ENCODE assay signal across 14 mouse cellular contexts in the genomic region with DNA sequence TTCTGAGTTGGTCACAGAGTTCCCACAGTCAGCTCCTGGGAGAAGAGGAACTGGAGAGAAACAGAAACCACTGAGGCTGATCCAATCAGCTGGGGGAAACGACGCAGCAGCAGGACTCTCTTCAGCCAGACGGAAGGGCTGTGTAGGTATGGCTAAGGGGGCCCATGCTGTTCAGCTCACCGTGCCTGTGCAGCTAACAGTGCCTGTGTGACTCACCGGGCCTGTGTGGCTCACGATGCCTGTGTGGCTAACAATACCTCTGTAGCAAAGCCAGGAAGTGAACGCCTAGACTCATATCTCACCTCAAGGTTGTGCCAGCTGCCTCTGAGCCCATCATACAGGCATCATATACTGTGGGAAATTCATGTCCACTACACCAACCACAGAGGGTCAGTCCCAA. TPM values are rescaled to one million over a fixed set of nuclear protein-coding genes. Genes with fewer than 3 reads are reported as not detected.
DNase-seq lines count a peak whose midpoint lies in the region; ATAC-seq and TF ChIP-seq lines count a peak whose summit lies in the region.
"Had no signal": no experiment of that assay in that cellular context is flagged by ENCODE, and none has a peak within 500 bp of the region (broad histone marks: within the 10 kb centered on the region; RNA-seq: fewer than 3 reads in every experiment).

No protein-coding gene starts in this region.

- no peaks in the 10 kb centered on the region for H3K36me3 ChIP-seq in MEL (ENCODE audit: control insufficient read depth in 1 of 2, insufficient read depth in 2 of 2, low read length in 2 of 2)
- no peaks in the 10 kb centered on the region for H3K36me3 ChIP-seq in intestine, embryonic 16.5 days (ENCODE audit: control insufficient read depth, insufficient read depth, low read length)
- H3K36me3 ChIP-seq in hindbrain, postnatal 0 days (ENCODE audit: insufficient read depth, low read length) = no peaks in the 10 kb centered on the region; the same call in 1 of the 2 replicates
- H3K36me3 ChIP-seq: heart, embryonic 12.5 days had no signal

- no peak overlapping the region for H3K4me2 ChIP-seq in intestine, embryonic 16.5 days (ENCODE audit: low read depth, low read length)
- H3K4me2 ChIP-seq in hindbrain, postnatal 0 days (ENCODE audit: low read depth, low read length) = no peak overlapping the region
- H3K4me2 ChIP-seq: heart, embryonic 12.5 days; limb, embryonic 15.5 days had no signal

- H3K4me1 ChIP-seq in MEL (ENCODE audit: control insufficient read depth in 1 of 2, insufficient read depth in 2 of 2, low read length in 2 of 2) = no peaks in the 10 kb centered on the region
- H3K4me1 ChIP-seq in intestine, embryonic 16.5 days (ENCODE audit: control insufficient read depth, insufficient read depth, low read length) = peaks cover 3% of the 10 kb centered on the region; the same call in 1 of the 2 replicates
- no peaks in the 10 kb centered on the region for H3K4me1 ChIP-seq in hindbrain, postnatal 0 days (ENCODE audit: insufficient read depth, low read length)

- 60% methylated on average over 7 of the region's 7 CpGs for WGBS in intestine, embryonic 16.5 days
- 75% methylated on average over 7 of the region's 7 CpGs for WGBS in hindbrain, postnatal 0 days

- TF ChIP-seq POLR2A in MEL (IDR thresholded peaks at IDR 0.05; ENCODE audit: control insufficient read depth in 1 of 2, insufficient read depth in 1 of 2, low read depth in 1 of 2, low read length in 2 of 2, poor library complexity in 1 of 2) = no peak

- ATAC-seq in intestine, embryonic 16.5 days = peak; percentile 86
- no peak for ATAC-seq in hindbrain, postnatal 0 days
- ATAC-seq: forebrain, embryonic 16.5 days had no signal

- no peak overlapping the region for H3K27ac ChIP-seq in MEL (ENCODE audit: control insufficient read depth, low read depth, low read length)
- 0 out of 2 replicates have a peak overlapping the region, but pooled peaks have one; percentile 0 for H3K27ac ChIP-seq in intestine, embryonic 16.5 days (ENCODE audit: low read length)
- no peak overlapping the region for H3K27ac ChIP-seq in hindbrain, postnatal 0 days
- H3K27ac ChIP-seq: embryonic facial prominence, embryonic 10.5 days; limb, embryonic 15.5 days had no signal

- peak; percentile 42 to 44 for DNase-seq in right cerebral cortex, adult 2 months (ENCODE audit: low spot score in 2 of 2)
- no peak for DNase-seq in right cerebral cortex, postnatal 4 days
- DNase-seq in MEL (ENCODE audit: low read depth, low spot score) = peak; percentile 33
- peak; percentile 38 for DNase-seq in thymus, postnatal 14 days
- DNase-seq in embryo, embryonic 9.5 days (ENCODE audit: extremely low spot score) = no peak
- DNase-seq in hindbrain, postnatal 0 days (ENCODE audit: low spot score) = no peak
- DNase-seq: kidney, adult 11 months; layer of hippocampus, postnatal 36 days; midbrain, embryonic 14.5 days had no signal

- H3K4me3 ChIP-seq in MEL (ENCODE audit: control insufficient read depth in 1 of 2, insufficient read depth in 1 of 2, low read depth in 2 of 2, low read length in 2 of 2) = no peak overlapping the region
- no peak overlapping the region for H3K4me3 ChIP-seq in intestine, embryonic 16.5 days (ENCODE audit: low read length)
- H3K4me3 ChIP-seq in hindbrain, postnatal 0 days (ENCODE audit: low read length) = no peak overlapping the region
- H3K4me3 ChIP-seq: embryonic facial prominence, embryonic 10.5 days; heart, embryonic 12.5 days; limb, embryonic 15.5 days had no signal

- no peaks in the 10 kb centered on the region for H3K9me3 ChIP-seq in MEL (replicated peaks; ENCODE audit: insufficient read depth, low read length)
- no peaks in the 10 kb centered on the region for H3K9me3 ChIP-seq in intestine, embryonic 16.5 days (ENCODE audit: control insufficient read depth, low read length)
- H3K9me3 ChIP-seq in hindbrain, postnatal 0 days (ENCODE audit: low read length) = no peaks in the 10 kb centered on the region
- H3K9me3 ChIP-seq: embryonic facial prominence, embryonic 10.5 days; heart, embryonic 12.5 days; limb, embryonic 15.5 days had no signal

- no peak overlapping the region for H3K9ac ChIP-seq in MEL (ENCODE audit: control insufficient read depth, low read depth, low read length, poor library complexity, severe bottlenecking)
- no peak overlapping the region for H3K9ac ChIP-seq in intestine, embryonic 16.5 days (ENCODE audit: low read depth, low read length)
- no peak overlapping the region for H3K9ac ChIP-seq in hindbrain, postnatal 0 days (replicated peaks; ENCODE audit: low read length)
- H3K9ac ChIP-seq: heart, embryonic 12.5 days; limb, embryonic 15.5 days had no signal

- no peak for TF ChIP-seq RAD21 in MEL (IDR thresholded peaks at IDR 0.05; ENCODE audit: low read depth, low read length)

- peaks cover 4 to 8% of the 10 kb centered on the region in 2 experiments for H3K27me3 ChIP-seq in MEL (ENCODE audit: control insufficient read depth in 1 of 2, insufficient read depth in 2 of 2, low read length in 2 of 2)
- H3K27me3 ChIP-seq in intestine, embryonic 16.5 days (replicated peaks; ENCODE audit: control insufficient read depth, insufficient read depth, low read length) = no peaks in the 10 kb centered on the region
- no peaks in the 10 kb centered on the region for H3K27me3 ChIP-seq in hindbrain, postnatal 0 days (ENCODE audit: insufficient read depth, low read length)
- H3K27me3 ChIP-seq: heart, embryonic 12.5 days; limb, embryonic 15.5 days had no signal

- no peak for TF ChIP-seq EP300 in MEL (IDR thresholded peaks at IDR 0.05; ENCODE audit: low read depth in 1 of 2, low read length in 2 of 2)

- no peak for TF ChIP-seq CTCF in MEL (IDR thresholded peaks at IDR 0.05 in 2 of 3, conservative IDR thresholded peaks at IDR 0.05 in 1 of 3; ENCODE audit: control insufficient read depth in 1 of 3, insufficient read depth in 1 of 3, low read depth in 2 of 3, low read length in 3 of 3, poor library complexity in 1 of 3, severe bottlenecking in 1 of 3)
- TF ChIP-seq CTCF in hindbrain, postnatal 0 days (IDR thresholded peaks at IDR 0.05; ENCODE audit: low read depth) = no peak

- H3K79me2 ChIP-seq in MEL (ENCODE audit: control insufficient read depth, insufficient read depth, low read length, poor library complexity) = no peaks in the 10 kb centered on the region

TF ChIP-seq in MEL, 35 proteins besides CTCF, POLR2A, EP300 and RAD21:
- TF ChIP-seq MEF2A (IDR thresholded peaks at IDR 0.05; ENCODE audit: extremely low read depth, insufficient replicate concordance, low read depth, low read length, poor library complexity, severe bottlenecking) (no peak), TBP (IDR thresholded peaks at IDR 0.05; ENCODE audit: low read depth, low read length) (no peak), MAFK (IDR thresholded peaks at IDR 0.05; ENCODE audit: borderline replicate concordance, low read depth, low read length) (no peak), HCFC1 (IDR thresholded peaks at IDR 0.05; ENCODE audit: low read depth, low read length) (no peak), ZKSCAN1 (IDR thresholded peaks at IDR 0.05; ENCODE audit: low read depth, low read length) (no peak), ZMIZ1 (IDR thresholded peaks at IDR 0.05; ENCODE audit: low read depth, low read length) (no peak), CHD1 (IDR thresholded peaks at IDR 0.05; ENCODE audit: low read depth, low read length) (no peak)
TF ChIP-seq in MEL: peak in this region for 0.

RNA-seq across cellular contexts. Expression of a gene that starts 48.6 kb away (rescaled TPM):
- total RNA-seq in MEL (2012; rRNA removed) = not detected in 2 replicates
- under 1 TPM in 1 of 2 experiments, not detected in 1; 0.07 TPM for polyA plus RNA-seq in MEL (2012; ENCODE audit: insufficient read depth in 1 of 2, insufficient read length in 2 of 2, low read depth in 1 of 2, low replicate concordance in 2 of 2, missing spikeins in 1 of 2)
- 30.0 and 42.5 TPM in 2 replicates for polyA plus RNA-seq in intestine, embryonic 16.5 days (2015; fragmentation: Nextera tagmentation; extraction: Ambion mirVana)
- 123 and 158 TPM in 2 replicates for total RNA-seq in hindbrain, postnatal 0 days (2014; rRNA removed)
- polyA plus RNA-seq in hindbrain, postnatal 0 days (2015; fragmentation: Nextera tagmentation; extraction: Ambion mirVana) = 115 and 117 TPM in 2 replicates

RNA-seq across cellular contexts. Expression of a gene that starts 59.2 kb away (rescaled TPM):
- total RNA-seq in MEL (2012; rRNA removed) = 26.0 and 26.1 TPM in 2 replicates
- 10 to 100 TPM in 1 of 2 experiments, not detected in 1; 35.5 TPM for polyA plus RNA-seq in MEL (2012; ENCODE audit: insufficient read depth in 1 of 2, insufficient read length in 2 of 2, low read depth in 1 of 2, low replicate concordance in 2 of 2, missing spikeins in 1 of 2)
- polyA plus RNA-seq in intestine, embryonic 16.5 days (2015; fragmentation: Nextera tagmentation; extraction: Ambion mirVana) = 3.3 and 4.9 TPM in 2 replicates
- 87.2 and 96.9 TPM in 2 replicates for total RNA-seq in hindbrain, postnatal 0 days (2014; rRNA removed)
- polyA plus RNA-seq in hindbrain, postnatal 0 days (2015; fragmentation: Nextera tagmentation; extraction: Ambion mirVana) = 40.3 and 42.2 TPM in 2 replicates

Comparison
In these comparisons a context has a peak if more than half of its experiments do, and no peak if none do; other contexts are left out.
1. DNase-seq: peak in right cerebral cortex, adult 2 months (2 of 2), MEL (single experiment) and thymus, postnatal 14 days (single experiment); none in right cerebral cortex, postnatal 4 days (single experiment), embryo, embryonic 9.5 days (single experiment) and hindbrain, postnatal 0 days (single experiment).
2. RNA of a gene that starts 48.6 kb away (polyA plus RNA-seq): 115 to 117 TPM in hindbrain, postnatal 0 days and 30.0 to 42.5 TPM in intestine, embryonic 16.5 days; 0.07 TPM in MEL; every median in the first group is over 10 times any median in the second.